Mouse (Mus musculus) kidney, adult 2 months (tissue): ENCODE measurements around the gene Cntn5. TPM values are rescaled to one million over a fixed set of nuclear protein-coding genes. Genes with fewer than 3 reads are reported as not detected.

Experiments
- DNase-seq: peaks from one replicate; pipeline ENCODE4 v3.0.0; 2021
- H3K27ac ChIP-seq: fragments of 200-500 bp; 2 replicates; pipeline ENCODE4 v1.5.1; 2012; ENCODE audit warnings: low read depth, low read length, control low read depth, inconsistent platforms; ENCODE audit not compliant: insufficient read depth
- H3K27me3 ChIP-seq: fragments of 200-500 bp; replicated peaks from 2 replicates; pipeline ENCODE4 v1.6.1; 2012; ENCODE audit warnings: mild to moderate bottlenecking, moderate library complexity, low read length, inconsistent platforms; ENCODE audit not compliant: control insufficient read depth, insufficient read depth
- H3K36me3 ChIP-seq: fragments of 200-500 bp; 2 replicates; pipeline ENCODE4 v1.6.1; 2012; ENCODE audit warnings: mild to moderate bottlenecking, moderate library complexity, low read length, inconsistent platforms; ENCODE audit not compliant: control insufficient read depth, insufficient read depth
- H3K4me1 ChIP-seq: fragments of 200-500 bp; 2 replicates; pipeline ENCODE4 v1.6.1; 2011; ENCODE audit warnings: low read length; ENCODE audit not compliant: control insufficient read depth, insufficient read depth
- H3K4me3 ChIP-seq: fragments of 200-500 bp; 2 replicates; pipeline ENCODE4 v1.5.1; 2011; ENCODE audit warnings: mild to moderate bottlenecking, low read depth, low read length, control low read depth; ENCODE audit not compliant: insufficient read depth
- CTCF ChIP-seq: fragments of 200-500 bp; conservative IDR thresholded peaks from 2 replicates; pipeline ENCODE4 v1.5.1; 2011; ENCODE audit warnings: low read depth, mild to moderate bottlenecking, control low read depth, low read length, moderate library complexity, mixed read lengths; ENCODE audit not compliant: insufficient read depth, insufficient read length
- POLR2A ChIP-seq: fragments of 200-500 bp; IDR thresholded peaks from one replicate; pipeline ENCODE4 v1.6.1; 2011; ENCODE audit warnings: low read depth, low read length, control low read depth
- WGBS: fragments of 180-500 bp; shearing (Covaris S2); methylation state at CpG from one replicate; pipeline ENCODE4 v1.1.7; 2018; 5-methylcytosine and 5-hydroxymethylcytosine counted together
- polyA plus RNA-seq: library from polyadenylated mRNA; depleted of rRNA; stranded (reverse); fragments of >200 nt; gene quantifications from 2 replicates; pipeline ENCODE4 v1.2.3, GENCODE M21; 2012

Gene Cntn5
- polyA plus RNA-seq, 1 experiment: 0.09 TPM

GRCm38 (mm10) chr9:9854791-9855190 is 1049.8 kb downstream of the Cntn5 start:
- Histone ChIP-seq H3K4me1 (no peaks in the 10 kb centered on the region), H3K4me3 (no peak overlapping the region)
- WGBS: 90% methylated on average over 1 of the region's 1 CpGs

GRCm38 (mm10) chr9:9830231-9830630 is 1074.3 kb downstream of the Cntn5 start:
- DNase-seq: no peak
- Histone ChIP-seq H3K4me3 (no peak overlapping the region), H3K4me1 (no peaks in the 10 kb centered on the region), H3K27me3 (no peaks in the 10 kb centered on the region), H3K36me3 (no peaks in the 10 kb centered on the region), H3K27ac (no peak overlapping the region)
- TF ChIP-seq CTCF (no peak), POLR2A (no peak)
- 50% methylated on average over 2 of the region's 2 CpGs for WGBS

More at GRCm38 (mm10) chr9:9854791-9855190, 1049.8 kb downstream of the Cntn5 start:
- Histone ChIP-seq H3K27me3 (no peaks in the 10 kb centered on the region), H3K36me3 (no peaks in the 10 kb centered on the region), H3K27ac (no peak overlapping the region)
- DNase-seq: no peak
- TF ChIP-seq CTCF (no peak), POLR2A (no peak)

GRCm38 (mm10) chr9:9819963-9820362 is 1084.6 kb downstream of the Cntn5 start:
- Histone ChIP-seq H3K36me3 (no peaks in the 10 kb centered on the region), H3K4me1 (no peaks in the 10 kb centered on the region), H3K4me3 (no peak overlapping the region), H3K27me3 (no peaks in the 10 kb centered on the region), H3K27ac (no peak overlapping the region)
- TF ChIP-seq CTCF (no peak), POLR2A (no peak)
- DNase-seq: no peak
- WGBS: 88% methylated on average over 1 of the region's 1 CpGs

- WGBS: 54% methylated on average over 2 of the region's 2 CpGs
- no peak overlapping the region for H3K27ac ChIP-seq
- H3K4me1 ChIP-seq: no peaks in the 10 kb centered on the region
- TF ChIP-seq POLR2A (no peak), CTCF (no peak)
- peak; percentile 0 for DNase-seq
- H3K36me3 ChIP-seq: no peaks in the 10 kb centered on the region
- H3K27me3 ChIP-seq: no peaks in the 10 kb centered on the region
- no peak overlapping the region for H3K4me3 ChIP-seq
Observed at GRCm38 (mm10) chr9:9817477-9817876, 1087.1 kb downstream of the Cntn5 start.

- 87% methylated on average over 2 of the region's 2 CpGs for WGBS
- TF ChIP-seq POLR2A (no peak), CTCF (no peak)
- Histone ChIP-seq H3K27ac (no peak overlapping the region), H3K4me1 (no peaks in the 10 kb centered on the region), H3K27me3 (no peaks in the 10 kb centered on the region), H3K4me3 (no peak overlapping the region), H3K36me3 (no peaks in the 10 kb centered on the region)
- DNase-seq: peak; percentile 0
Observed at GRCm38 (mm10) chr9:9799546-9799945, 1105.0 kb downstream of the Cntn5 start.

- no peak overlapping the region for H3K4me3 ChIP-seq
- H3K27me3 ChIP-seq: no peaks in the 10 kb centered on the region
- 64% methylated on average over 3 of the region's 3 CpGs for WGBS
- DNase-seq: no peak
- no peaks in the 10 kb centered on the region for H3K36me3 ChIP-seq
- H3K4me1 ChIP-seq: no peaks in the 10 kb centered on the region
- no peak overlapping the region for H3K27ac ChIP-seq
- no peak for TF ChIP-seq POLR2A
- no peak for TF ChIP-seq CTCF
Observed at GRCm38 (mm10) chr9:9783680-9784079, 1120.9 kb downstream of the Cntn5 start.

- Histone ChIP-seq H3K4me3 (no peak overlapping the region), H3K36me3 (no peaks in the 10 kb centered on the region), H3K27ac (no peak overlapping the region), H3K27me3 (no peaks in the 10 kb centered on the region), H3K4me1 (no peaks in the 10 kb centered on the region)
- no peak for DNase-seq
- 63% methylated on average over 9 of the region's 9 CpGs for WGBS
- TF ChIP-seq POLR2A (no peak), CTCF (no peak)
Observed at GRCm38 (mm10) chr9:9781157-9781884, 1123.3 kb downstream of the Cntn5 start.
